Mouse (Mus musculus) ES-E14 (cell line): ENCODE data around the gene Dlg4.

Experiments
- HCFC1 ChIP-seq: IDR thresholded peaks from 2 replicates; pipeline ENCODE4 v1.6.1; 2012; ENCODE audit warnings: low read length, inconsistent platforms, borderline replicate concordance; ENCODE audit not compliant: insufficient read depth
- ZNF384 ChIP-seq: IDR thresholded peaks from 2 replicates; pipeline ENCODE4 v1.6.1; 2012; ENCODE audit warnings: low read depth, low read length, inconsistent platforms

GRCm38 (mm10) chr11:70023481-70024150, 6.9 kb downstream of the Dlg4 start:
- no peak for TF ChIP-seq HCFC1
- TF ChIP-seq ZNF384: no peak
